Mouse (Mus musculus) forebrain, postnatal 0 days (tissue): Measurements from ENCODE around the gene Ccdc38. TPM values are rescaled to one million over a fixed set of nuclear protein-coding genes. Genes with fewer than 3 reads are reported as not detected.

Experiments used
- ATAC-seq: fragments of 200-750 bp; cut with Nextera tagmentation; 2 replicates; pipeline ENCODE4 v1.8.0; 2017; ENCODE audit warnings: mild to moderate bottlenecking, moderate library complexity
- DNase-seq: peaks from one replicate; pipeline ENCODE4 v3.0.0-alpha.2; 2015
- H3K27ac ChIP-seq: fragments of 300-500 bp; sonication (generic); 2 replicates; pipeline ENCODE4 v1.5.1; 2014; ENCODE audit warnings: low read depth, mild to moderate bottlenecking, antibody characterized with exemption, low read length, moderate library complexity, mixed read lengths
- H3K27me3 ChIP-seq: fragments of 300-500 bp; sonication (generic); 2 replicates; pipeline ENCODE4 v1.6.1; 2014; ENCODE audit warnings: mild to moderate bottlenecking, low read length, mixed read lengths; ENCODE audit not compliant: insufficient read depth
- H3K36me3 ChIP-seq: fragments of 300-500 bp; sonication (generic); 2 replicates; pipeline ENCODE4 v1.6.1; 2014; ENCODE audit warnings: mild to moderate bottlenecking, moderate library complexity; ENCODE audit not compliant: insufficient read depth
- H3K4me1 ChIP-seq: fragments of 300-500 bp; sonication (generic); 2 replicates; pipeline ENCODE4 v1.6.1; 2014; ENCODE audit warnings: antibody characterized with exemption; ENCODE audit not compliant: insufficient read depth
- H3K4me2 ChIP-seq: fragments of 300-500 bp; sonication (generic); 2 replicates; pipeline ENCODE4 v1.6.1; 2014; ENCODE audit warnings: low read depth, mild to moderate bottlenecking, moderate library complexity
- H3K4me3 ChIP-seq: fragments of 300-500 bp; sonication (generic); 2 replicates; pipeline ENCODE4 v1.5.1; 2014; ENCODE audit warnings: low read depth, low read length, mixed read lengths
- H3K9ac ChIP-seq: fragments of 300-500 bp; sonication (generic); 2 replicates; pipeline ENCODE4 v1.6.1; 2014; ENCODE audit warnings: mild to moderate bottlenecking
- H3K9me3 ChIP-seq: fragments of 300-500 bp; sonication (generic); 2 replicates; pipeline ENCODE4 v1.6.1; 2016; ENCODE audit warnings: low read length
- CTCF ChIP-seq: sonication (generic); IDR thresholded peaks from 2 replicates; pipeline ENCODE4 v1.5.1; 2016; ENCODE audit warnings: antibody characterized with exemption, control low read depth, low read depth
- WGBS: fragments of 180-500 bp; shearing (Covaris S2); extraction: QIAGEN DNeasy Blood & Tissue Kit; methylation state at CpG from one replicate; pipeline ENCODE4 v1.1.7; 2014; 5-methylcytosine and 5-hydroxymethylcytosine counted together
- polyA plus RNA-seq: library from polyadenylated mRNA; unstranded; fragments of >200 nt; fragmentation: Nextera tagmentation; extraction: Ambion mirVana; gene quantifications from 2 replicates; pipeline ENCODE4 v1.2.1, GENCODE M21; 2015
- total RNA-seq: library from RNA; depleted of rRNA; stranded (reverse); fragments of >200 nt; gene quantifications from 2 replicates; pipeline ENCODE4 v1.2.3, GENCODE M21; 2014; rRNA removed

The Ccdc38 gene
- total and polyA plus RNA-seq, 2 experiments from 2014 or later, result 0.41 TPM; not detected in 1

GRCm38 (mm10) chr10:93623725-93624124 lies 83.3 kb downstream of the Ccdc38 start:
- Histone ChIP-seq H3K27me3 (no peaks in the 10 kb centered on the region), H3K9ac (no peak overlapping the region), H3K36me3 (no peaks in the 10 kb centered on the region), H3K4me3 (no peak overlapping the region), H3K4me1 (no peaks in the 10 kb centered on the region), H3K4me2 (no peak overlapping the region), H3K27ac (no peak overlapping the region), H3K9me3 (no peaks in the 10 kb centered on the region)
- ATAC-seq (no peak), DNase-seq (no peak)
- 69% methylated on average over 9 of the region's 9 CpGs for WGBS
- no peak for TF ChIP-seq CTCF

DNA sequence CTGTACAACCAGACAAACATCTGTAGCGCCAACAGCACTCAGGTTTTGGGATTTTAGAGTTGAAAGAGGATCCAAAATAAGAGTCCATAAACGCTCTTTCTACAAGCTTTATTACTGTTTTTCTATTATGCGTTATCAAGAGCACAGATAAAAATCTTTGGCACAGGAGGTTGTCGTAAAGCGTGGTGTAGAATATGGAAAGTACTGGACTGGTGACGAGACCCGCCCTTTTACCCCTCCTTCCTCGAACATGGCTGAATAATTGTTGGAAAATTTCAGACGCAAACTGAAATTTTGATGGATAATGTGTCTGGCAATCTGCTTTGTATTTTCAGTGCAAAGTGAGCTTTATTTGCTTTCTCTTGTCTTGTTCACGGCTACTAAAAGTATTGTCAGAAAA lies 83.7 kb downstream of the Ccdc38 start:
- ATAC-seq, result no peak
- no peak overlapping the region for H3K27ac ChIP-seq
- TF ChIP-seq CTCF, result no peak
- WGBS, result 86% methylated on average over 10 of the region's 10 CpGs
- H3K4me2 ChIP-seq, result no peak overlapping the region
- H3K9ac ChIP-seq, result no peak overlapping the region
- H3K9me3 ChIP-seq, result no peaks in the 10 kb centered on the region
- no peak overlapping the region for H3K4me3 ChIP-seq
- no peaks in the 10 kb centered on the region for H3K4me1 ChIP-seq
- DNase-seq, result no peak
- H3K27me3 ChIP-seq, result no peaks in the 10 kb centered on the region
- no peaks in the 10 kb centered on the region for H3K36me3 ChIP-seq

GRCm38 (mm10) chr10:93630310-93630709 lies 89.9 kb downstream of the Ccdc38 start:
- DNase-seq (no peak), ATAC-seq (no peak)
- no peaks in the 10 kb centered on the region for H3K4me1 ChIP-seq
- 98% methylated on average over 5 of the region's 5 CpGs for WGBS
- H3K4me2 ChIP-seq, result no peak overlapping the region
- no peaks in the 10 kb centered on the region for H3K27me3 ChIP-seq
- H3K9ac ChIP-seq, result no peak overlapping the region
- H3K9me3 ChIP-seq, result no peaks in the 10 kb centered on the region
- no peak overlapping the region for H3K27ac ChIP-seq
- TF ChIP-seq CTCF, result no peak
- H3K36me3 ChIP-seq, result no peaks in the 10 kb centered on the region
- no peak overlapping the region for H3K4me3 ChIP-seq

DNA sequence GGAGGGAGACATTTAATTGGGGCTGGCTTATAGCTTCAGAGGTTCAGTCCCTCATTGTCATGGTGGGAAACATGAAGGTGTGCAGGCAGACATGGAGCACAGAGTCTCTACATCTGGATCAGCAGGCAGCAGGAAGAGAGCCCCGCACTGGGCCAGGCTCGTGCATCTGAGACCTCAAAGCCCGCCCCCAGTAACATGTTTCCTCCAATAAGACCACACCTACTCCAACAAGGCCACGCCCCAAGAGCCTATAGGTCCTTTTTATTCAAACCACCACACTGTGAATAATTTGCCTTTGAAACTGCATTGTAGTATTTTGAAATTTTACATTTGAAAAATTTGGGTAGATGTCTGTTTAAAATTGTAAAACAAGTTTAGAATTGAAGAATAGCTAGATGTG lies 91.7 kb downstream of the Ccdc38 start:
- Histone ChIP-seq H3K4me2 (no peak overlapping the region), H3K9ac (no peak overlapping the region), H3K4me1 (no peaks in the 10 kb centered on the region), H3K36me3 (no peaks in the 10 kb centered on the region), H3K27me3 (no peaks in the 10 kb centered on the region), H3K27ac (no peak overlapping the region), H3K4me3 (no peak overlapping the region), H3K9me3 (no peaks in the 10 kb centered on the region)
- no peak for DNase-seq
- no peak for TF ChIP-seq CTCF
- no peak for ATAC-seq
- WGBS, result 78% methylated on average over 4 of the region's 4 CpGs

DNA sequence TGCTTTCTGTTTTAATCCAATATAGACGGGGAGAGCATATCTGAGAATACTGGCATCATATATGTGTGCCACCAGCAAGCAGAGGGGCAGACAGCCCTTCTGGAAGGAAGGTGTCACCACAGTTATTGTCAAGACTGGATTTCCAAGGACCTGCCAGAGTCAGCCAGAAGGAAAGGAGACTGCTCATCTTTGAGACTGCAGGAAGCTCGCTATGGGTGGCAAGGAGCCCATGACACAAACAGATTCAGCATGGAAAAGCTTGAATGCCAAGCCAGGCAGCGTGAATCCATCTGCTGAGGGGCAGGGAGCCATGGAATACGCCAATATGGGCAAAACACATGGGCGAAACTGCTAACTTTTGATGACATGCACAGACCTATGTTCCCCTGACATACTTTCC lies 93.1 kb downstream of the Ccdc38 start:
- ATAC-seq, result peak; percentile 94
- WGBS, result 50% methylated on average over 5 of the region's 5 CpGs
- TF ChIP-seq CTCF, result no peak
- H3K36me3 ChIP-seq, result no peaks in the 10 kb centered on the region
- no peaks in the 10 kb centered on the region for H3K27me3 ChIP-seq
- no peak overlapping the region for H3K9ac ChIP-seq
- no peak overlapping the region for H3K27ac ChIP-seq
- DNase-seq, result peak; percentile 85
- H3K4me1 ChIP-seq, result no peaks in the 10 kb centered on the region
- H3K4me3 ChIP-seq, result no peak overlapping the region
- H3K4me2 ChIP-seq, result no peak overlapping the region
- no peaks in the 10 kb centered on the region for H3K9me3 ChIP-seq

Other genes starting within 250 kb of the Ccdc38 start
- 5.1 and 8.8 TPM in 2 replicates for gene Elk3, start 229.5 kb upstream of the Ccdc38 start, total RNA-seq
- 4.9 and 6.2 TPM in 2 replicates for gene Elk3, start 229.5 kb upstream of the Ccdc38 start, polyA plus RNA-seq
- gene Lta4h, start 87.2 kb upstream of the Ccdc38 start, total RNA-seq, result 55.7 and 67.6 TPM in 2 replicates
- 72.6 and 88.0 TPM in 2 replicates for gene Lta4h, start 87.2 kb upstream of the Ccdc38 start, polyA plus RNA-seq
- gene Hal, start 51.9 kb upstream of the Ccdc38 start, total RNA-seq, result 0.05 TPM in 1 of 2 replicates, not detected in the other
- gene Hal, start 51.9 kb upstream of the Ccdc38 start, polyA plus RNA-seq, result 0.15 TPM in 1 of 2 replicates, not detected in the other
- 0.14 and 0.85 TPM in 2 replicates for gene Amdhd1, start 599 bp upstream of the Ccdc38 start, total RNA-seq
- 0.48 and 0.64 TPM in 2 replicates for gene Amdhd1, start 599 bp upstream of the Ccdc38 start, polyA plus RNA-seq
- gene Snrpf, start 49.1 kb downstream of the Ccdc38 start, total RNA-seq, result 48.4 and 50.2 TPM in 2 replicates
- 68.5 and 85.3 TPM in 2 replicates for gene Snrpf, start 49.1 kb downstream of the Ccdc38 start, polyA plus RNA-seq
- 4.3 and 6.1 TPM in 2 replicates for gene Ntn4, start 100.0 kb downstream of the Ccdc38 start, total RNA-seq
- gene Ntn4, start 100.0 kb downstream of the Ccdc38 start, polyA plus RNA-seq, result 0.40 and 1.2 TPM in 2 replicates